Mouse (Mus musculus) embryonic fibroblast, embryonic 13.5 days (primary cell): ENCODE data around the gene Imp4.

Source experiments
- CTCF ChIP-seq: IDR thresholded peaks from 2 replicates; pipeline ENCODE4 v1.5.1; 2011; ENCODE audit warnings: mild to moderate bottlenecking, control low read depth, low read length, moderate library complexity, borderline replicate concordance; ENCODE audit not compliant: insufficient read depth
- POLR2A ChIP-seq: IDR thresholded peaks from 2 replicates; pipeline ENCODE4 v1.6.1; 2011; ENCODE audit warnings: low read depth, mild to moderate bottlenecking, control low read depth, low read length, moderate library complexity

DNA sequence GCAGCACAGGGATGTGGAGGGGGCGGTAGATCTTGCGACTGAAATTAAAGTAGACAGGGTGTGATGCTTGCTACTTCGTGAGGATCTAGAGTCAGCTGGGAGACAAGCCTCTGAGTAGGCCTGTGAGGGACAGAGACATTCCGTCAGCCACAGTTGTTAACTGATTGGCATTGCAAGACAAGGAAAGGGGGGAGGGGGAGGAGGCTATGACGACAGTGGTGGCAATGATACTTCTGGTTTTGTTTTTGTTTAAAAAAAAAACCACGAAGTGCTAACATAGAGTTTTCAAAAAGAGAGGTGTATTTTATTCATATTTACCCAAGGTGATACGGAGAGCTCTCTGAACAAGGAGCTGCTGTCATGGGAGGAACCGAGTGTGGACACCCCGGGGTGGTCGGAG, 44.8 kb downstream of the Imp4 start:
- no peak for TF ChIP-seq POLR2A
- no peak for TF ChIP-seq CTCF
